Mouse (Mus musculus): ENCODE results near the gene Proser3.

The Proser3 gene

DNA sequence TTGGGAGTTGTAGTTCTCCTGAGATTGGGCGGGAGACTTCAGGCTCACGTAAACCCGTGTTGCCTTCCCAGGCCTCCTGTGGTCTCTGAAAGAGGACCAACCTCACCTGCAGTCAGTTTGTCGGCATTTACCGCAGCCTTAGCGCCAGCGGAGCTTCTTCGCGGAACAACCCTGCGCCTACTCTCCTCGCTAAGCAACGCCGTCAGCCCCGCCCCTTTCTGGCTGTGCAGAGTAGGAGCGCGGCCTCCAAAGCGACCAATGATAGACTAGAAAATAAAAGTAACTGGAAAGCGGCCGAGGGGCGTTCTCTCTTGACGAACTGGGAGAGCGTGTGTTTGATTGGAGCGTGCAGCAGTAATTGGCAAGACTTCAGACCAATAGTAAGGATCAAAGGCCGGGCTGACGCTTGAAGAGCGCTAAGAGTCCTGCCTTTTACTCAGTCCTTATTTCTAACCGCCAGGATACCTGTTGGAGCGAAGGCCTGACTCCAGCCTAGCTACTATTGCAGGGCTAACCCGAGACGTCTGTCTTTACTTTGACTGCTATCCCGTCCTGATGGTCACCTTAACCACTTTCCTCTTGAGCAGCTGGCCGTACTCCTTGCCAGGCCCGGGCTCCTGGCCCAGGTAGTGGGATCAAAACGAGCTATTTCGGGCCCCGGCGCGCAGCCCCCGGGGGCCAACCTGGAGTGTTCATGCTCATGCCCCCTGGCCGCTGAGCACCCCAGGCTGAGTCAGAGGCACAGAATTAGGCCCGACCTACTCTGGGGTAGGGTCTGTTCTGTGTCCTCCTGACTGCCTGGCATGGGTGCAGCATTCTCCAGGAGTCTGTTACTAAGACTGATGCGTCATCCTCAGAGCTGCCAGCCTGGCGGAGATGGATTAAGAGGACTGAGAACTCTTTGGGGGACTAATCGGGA lies at the start of gene Proser3, which contains the start of gene Hspb6:
Gene Proser3, minus strand, starts transcription at position 198 of the 919 bp plus-strand sequence.
Gene Hspb6, plus strand, starts transcription at position 77 of the 919 bp plus-strand sequence.
- ATAC-seq (ENCODE audit: insufficient number of reproducible peaks, low FRiP score, low TSS enrichment) = peak; percentile 89

DNA sequence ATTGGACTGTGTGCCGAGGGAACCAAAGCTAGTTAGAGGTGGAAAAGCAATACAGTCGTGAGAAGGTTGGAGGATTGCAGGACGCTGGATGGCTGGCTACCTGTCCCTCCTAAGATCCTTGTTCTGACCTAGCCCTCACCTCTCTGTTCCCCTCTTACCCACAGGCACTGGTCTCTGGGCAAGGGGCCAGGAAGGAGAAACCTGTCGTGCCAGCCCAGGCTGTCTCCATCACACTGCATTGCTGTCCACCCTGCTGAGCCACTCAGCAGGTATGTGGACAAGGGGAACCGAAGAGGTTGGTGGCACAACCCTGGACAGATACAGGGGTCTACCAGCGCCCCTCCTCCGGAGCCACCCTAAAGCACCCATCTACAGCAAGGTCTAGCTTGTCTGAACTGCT lies 48.6 kb upstream of the Proser3 start:
- ATAC-seq (ENCODE audit: insufficient number of reproducible peaks, low FRiP score, low TSS enrichment) = no peak

DNA sequence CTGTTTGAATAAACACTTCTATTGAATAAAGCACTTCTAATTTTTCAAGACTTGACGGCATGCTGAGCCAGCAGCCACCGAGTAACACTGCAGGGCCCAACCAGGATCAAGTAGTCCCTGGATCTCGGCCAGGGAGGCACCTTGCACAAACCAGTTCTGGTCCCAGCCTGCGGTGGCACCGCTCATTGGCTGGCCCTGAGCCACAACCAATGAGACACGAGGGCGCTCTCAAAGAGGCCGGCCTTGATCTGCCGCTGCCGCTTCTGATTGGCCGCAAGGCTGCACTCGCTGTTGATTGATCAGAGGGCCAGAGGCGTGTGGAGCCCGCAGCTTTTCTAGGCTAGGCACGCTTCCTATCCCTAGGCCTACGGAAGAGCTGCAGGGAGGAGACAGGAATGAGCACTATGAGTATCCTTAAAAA lies 47.8 kb upstream of the Proser3 start:
- peak; percentile 97 for ATAC-seq (ENCODE audit: insufficient number of reproducible peaks, low FRiP score, low TSS enrichment)

DNA sequence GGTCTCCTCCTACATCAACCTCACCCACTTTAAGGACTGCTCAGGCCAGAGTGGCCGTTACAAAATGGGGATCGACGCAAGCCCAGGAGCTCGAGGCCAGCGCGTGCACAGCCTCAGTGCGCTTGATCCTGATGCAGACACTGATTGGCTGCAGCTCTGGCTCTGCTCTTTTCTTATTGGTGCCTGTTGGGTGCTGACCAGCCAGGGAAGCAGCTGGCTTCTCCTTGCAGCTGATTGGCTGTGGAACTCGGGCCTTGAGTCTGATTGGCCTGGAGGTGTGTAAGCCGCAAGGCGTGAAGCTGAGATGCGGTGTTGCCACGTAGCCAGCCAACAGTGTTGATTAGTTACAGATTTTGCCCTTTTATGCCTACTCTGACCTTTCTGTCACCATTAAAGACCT lies 46.7 kb upstream of the Proser3 start, which contains the start of gene Zbtb32:
Gene Zbtb32, minus strand, starts transcription at position 124 of the 400 bp plus-strand sequence.
- no peak for ATAC-seq (ENCODE audit: insufficient number of reproducible peaks, low FRiP score, low TSS enrichment)

DNA sequence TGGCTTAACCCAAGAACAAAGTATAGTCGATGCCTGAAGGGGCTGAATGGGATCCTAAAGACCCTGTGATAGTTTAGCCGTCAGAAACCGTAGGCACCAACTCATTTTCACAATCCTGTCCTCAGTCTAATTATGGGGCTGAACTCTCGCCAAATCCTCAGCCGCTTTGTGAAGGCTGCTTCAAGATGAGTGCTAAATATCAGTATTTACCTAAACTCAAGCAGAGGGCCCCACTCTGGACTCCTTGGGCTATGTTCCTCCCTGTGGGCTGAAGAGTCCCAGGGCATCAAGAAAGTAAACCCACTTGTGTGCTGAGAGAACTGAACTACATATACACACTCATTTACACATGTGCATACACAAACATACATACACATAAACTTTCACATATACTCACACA lies 44.7 kb upstream of the Proser3 start:
- no peak for ATAC-seq (ENCODE audit: insufficient number of reproducible peaks, low FRiP score, low TSS enrichment)

DNA sequence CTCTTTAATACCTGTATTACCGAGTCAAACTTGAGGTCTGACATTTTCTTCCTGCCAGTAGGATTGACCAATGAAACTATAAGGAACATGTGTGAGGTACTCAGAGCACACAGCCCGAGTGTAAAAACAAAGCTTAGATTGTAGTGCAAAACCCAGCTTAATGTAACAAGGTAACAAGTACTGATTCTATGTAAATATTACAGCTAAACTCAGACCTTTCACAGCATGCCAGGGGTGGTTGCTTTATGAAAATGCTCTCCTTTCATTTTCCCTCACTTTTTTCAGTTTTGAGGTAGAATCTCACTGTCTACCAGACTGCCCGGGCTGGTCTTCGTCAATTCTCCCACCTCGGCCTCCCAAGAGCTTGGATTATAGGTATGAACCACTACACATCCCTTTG lies 44.0 kb upstream of the Proser3 start:
- ATAC-seq (ENCODE audit: insufficient number of reproducible peaks, low FRiP score, low TSS enrichment) = no peak

DNA sequence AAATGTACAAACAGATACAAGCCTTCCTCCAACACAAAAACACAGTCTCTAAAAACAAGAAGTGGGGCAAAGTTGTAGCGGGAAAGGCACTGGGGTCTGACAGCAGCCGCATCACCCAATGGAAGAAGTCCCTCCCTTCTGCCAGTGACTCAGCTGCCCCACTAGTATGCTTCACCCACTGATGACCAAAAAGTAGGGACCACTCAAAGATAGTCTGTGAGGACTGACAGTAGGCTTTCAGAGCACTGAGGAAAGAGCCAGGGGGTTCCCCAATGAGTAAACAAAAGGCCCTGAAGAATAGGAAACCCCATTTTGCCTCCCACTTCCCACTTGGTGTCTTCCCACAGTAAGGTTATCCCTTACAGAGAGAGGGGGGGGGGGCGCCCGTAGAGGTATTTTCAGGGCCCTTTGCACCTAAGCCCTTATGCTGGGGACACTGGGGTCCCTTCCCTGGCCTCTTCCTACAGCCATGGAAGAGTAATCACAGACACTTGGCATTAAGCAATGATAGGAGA lies 42.5 kb upstream of the Proser3 start:
- no peak for ATAC-seq (ENCODE audit: insufficient number of reproducible peaks, low FRiP score, low TSS enrichment)

DNA sequence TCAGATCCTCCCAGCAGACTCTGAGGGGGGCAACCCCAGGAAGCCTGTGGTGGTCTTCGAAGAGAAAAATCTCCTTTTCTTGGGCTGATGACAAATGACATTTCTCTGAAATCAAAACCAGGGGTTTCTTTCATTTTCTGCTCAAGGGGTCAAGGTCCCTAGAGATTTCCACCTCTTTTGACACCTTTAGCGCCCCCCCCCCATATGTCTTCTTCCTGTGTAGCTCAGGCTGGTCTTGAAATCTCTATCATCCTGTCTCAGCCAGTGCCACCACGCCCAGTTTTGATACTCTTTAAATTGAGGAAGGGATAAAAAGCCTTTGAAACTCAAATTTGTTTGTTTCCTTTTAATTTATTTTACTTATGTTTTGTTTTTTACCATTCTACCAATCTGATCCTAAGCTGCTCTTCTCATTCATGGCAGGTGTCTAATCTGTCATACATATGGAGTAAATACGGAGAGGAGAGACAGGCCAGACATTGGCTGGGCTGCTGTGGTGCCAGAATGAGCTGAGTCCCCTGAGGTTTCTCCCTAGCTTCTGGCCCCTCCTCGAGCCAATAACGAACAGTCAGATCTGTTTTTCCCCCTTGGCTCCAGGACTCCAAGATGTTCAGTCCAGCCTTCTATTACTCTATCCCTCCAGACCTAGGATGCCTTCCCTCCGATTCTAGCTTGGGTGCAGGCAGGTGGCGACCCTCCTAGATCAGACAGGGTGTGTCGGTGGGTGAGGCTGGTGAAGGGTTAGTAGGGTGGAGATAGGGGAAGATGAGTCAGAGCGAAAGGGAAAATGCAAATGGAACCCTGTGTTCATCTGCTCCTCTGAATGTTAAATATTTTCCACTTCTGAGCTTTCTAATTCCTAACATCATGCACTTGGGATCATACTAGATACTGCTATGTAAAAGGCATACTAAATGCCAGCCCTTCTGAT lies 41.7 kb upstream of the Proser3 start:
- ATAC-seq (ENCODE audit: insufficient number of reproducible peaks, low FRiP score, low TSS enrichment) = no peak

DNA sequence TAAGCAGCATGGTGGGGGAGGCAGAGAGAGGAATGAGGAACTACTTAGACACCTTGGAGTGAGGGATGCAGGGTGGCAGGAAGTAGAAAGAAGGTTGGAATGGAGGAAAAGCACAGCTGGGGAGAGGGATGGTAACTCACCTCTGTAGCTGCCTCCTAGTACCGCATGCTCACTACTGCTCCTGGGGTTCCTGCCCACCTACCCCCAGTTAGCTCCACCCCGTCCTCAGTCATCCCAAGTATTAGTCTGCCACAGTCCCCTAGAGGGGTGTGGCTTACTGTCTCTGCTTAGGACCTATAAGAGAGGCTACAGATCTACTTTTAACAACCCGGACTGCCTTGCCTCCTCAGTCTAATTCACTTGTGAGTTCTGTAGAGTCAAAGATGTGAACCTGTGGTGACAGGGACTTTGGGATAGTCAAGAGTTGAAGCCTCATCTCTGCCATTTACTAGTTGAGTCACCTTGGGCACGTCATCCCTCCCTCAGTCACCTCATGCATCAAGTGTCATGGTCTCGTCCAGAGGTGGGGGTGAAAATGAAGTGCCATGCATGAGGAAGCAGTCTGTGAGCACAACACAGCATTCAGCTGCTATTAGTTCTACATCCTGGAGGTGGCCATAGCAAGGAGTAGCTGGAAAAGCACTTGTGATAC lies 40.8 kb upstream of the Proser3 start:
- ATAC-seq (ENCODE audit: insufficient number of reproducible peaks, low FRiP score, low TSS enrichment) = no peak

DNA sequence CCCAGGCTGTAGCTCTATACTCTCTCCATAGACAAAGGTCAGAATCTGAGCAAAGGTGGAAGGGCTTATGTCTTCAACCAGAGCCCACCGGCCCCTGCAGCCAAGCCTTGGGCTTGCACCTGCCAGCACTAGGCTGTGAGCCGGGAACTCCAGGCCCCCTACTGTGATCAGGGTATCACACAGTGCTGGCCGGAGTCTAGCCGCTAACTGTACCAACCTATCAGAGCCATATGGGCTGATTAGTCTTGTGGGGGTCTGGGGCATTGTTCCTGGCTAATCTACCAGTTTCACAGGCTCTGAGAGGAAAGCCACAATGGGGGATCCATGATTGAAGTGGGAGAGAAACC lies 39.5 kb upstream of the Proser3 start:
- no peak for ATAC-seq (ENCODE audit: insufficient number of reproducible peaks, low FRiP score, low TSS enrichment)

DNA sequence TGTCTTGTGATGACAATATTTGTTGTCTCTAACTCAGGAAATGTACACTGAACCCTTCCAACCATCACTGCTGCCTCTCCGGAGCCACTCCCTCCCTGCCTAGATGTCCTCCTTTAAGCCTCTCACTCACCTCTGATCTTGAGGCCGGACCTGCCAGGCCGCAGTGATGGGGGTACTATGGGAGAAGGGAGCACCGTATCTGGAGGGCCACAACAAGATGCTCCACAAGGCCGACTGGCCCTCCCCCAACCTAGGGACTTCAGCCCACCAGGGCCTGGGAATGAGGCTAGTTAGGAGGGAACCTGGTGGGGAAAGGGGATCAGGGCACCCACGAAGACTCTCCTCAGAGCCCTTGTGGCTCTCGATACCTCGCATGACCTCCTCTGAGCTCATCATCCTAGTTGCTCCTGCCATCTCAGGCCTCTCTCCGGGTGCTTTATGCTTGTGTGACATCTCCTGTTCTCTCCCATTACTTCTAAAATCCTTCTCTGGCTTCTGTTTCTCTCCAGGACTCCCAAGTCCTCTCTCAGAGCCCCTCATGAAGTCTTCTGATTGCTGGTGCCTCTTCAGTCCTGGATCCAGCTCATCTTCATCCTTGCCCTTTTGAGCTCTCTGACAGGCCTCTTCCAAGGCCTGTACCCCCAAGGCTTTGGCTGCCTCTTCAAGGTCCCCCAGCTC lies 39.0 kb upstream of the Proser3 start:
- ATAC-seq (ENCODE audit: insufficient number of reproducible peaks, low FRiP score, low TSS enrichment) = no peak

DNA sequence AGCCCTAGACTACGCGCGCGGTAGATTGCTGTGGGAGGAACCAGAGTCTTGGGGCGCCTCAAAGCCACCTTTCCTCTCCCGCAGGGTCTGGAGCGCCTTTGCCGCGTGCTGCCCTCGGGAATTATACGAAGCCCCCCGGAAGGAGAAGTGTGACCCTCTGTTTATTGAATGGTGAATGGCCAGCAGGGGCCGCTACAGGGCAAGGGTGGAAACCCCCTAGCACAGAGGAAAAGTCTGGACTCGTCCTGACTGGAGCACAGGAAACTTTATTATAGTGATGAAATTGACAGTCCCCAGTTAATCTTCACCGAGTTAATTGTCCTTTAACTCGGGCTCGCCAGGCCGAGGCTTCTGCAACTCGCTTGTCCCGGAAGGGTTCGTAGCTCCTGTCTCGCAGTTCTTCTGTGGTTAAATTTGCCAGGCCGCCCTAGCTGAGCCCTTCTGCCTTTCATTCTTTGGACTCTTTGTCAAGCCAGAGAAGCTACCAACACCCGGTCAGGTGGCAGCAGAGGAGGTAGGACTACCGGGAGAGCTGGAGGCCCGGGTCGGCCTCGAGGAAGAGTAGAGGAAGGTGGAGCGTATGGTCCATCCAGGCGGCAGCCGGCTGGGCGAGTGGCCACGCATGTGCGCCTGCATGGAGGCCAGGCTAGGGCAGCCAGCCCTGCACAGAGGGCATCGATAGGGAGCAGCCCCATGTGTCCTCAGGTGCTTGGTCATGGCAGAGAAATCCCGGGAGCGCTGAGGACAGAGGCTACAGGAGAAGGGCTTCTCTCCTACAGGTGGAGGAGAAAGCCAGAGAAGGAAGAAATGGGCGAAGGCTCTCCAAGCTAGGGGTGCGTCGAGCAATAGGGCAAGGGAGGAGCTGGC lies 37.6 kb upstream of the Proser3 start:
- peak; percentile 27; the same call in 1 of the 2 replicates for ATAC-seq (ENCODE audit: insufficient number of reproducible peaks, low FRiP score, low TSS enrichment)

DNA sequence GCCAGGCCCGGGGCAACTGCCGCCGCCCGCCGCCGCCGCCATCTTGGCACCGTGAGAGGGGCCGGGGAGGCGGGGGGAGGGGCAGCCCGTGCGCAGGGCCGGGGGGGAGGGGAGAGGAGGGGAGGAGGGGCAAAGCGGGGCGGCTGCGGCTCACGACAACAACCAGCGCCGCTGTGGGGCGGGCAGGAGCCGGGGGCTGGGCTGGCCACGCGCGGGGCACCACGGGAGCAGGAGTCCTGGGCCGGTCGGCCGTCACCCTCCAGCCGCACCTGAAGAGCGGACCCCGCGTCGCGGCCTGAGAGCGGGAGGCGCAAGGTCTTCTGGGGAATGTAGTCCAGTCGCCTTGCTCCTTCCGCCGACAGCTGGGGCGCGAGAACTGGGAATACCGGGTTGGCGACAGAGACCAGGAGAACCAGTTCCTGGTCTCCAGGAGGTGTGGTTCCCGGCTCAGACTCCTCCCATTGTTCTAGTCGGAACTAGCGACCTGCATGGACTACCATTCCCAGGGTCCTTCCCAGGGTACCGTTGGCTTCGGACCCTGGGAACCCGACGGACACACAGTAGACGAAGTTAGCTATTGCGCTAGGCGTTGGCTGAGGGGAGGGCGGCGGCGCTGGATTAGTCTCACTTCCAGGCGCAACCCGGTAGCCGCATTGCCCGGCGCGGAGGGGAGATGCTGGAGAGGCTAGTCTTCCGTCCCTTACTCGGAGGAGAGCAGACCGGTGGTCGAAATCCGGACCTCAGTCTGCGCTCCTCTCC lies 36.8 kb upstream of the Proser3 start, which contains the start of gene Kmt2b:
Gene Kmt2b, minus strand, starts transcription at position 51 of the 759 bp plus-strand sequence.
- peak; percentile 89 for ATAC-seq (ENCODE audit: insufficient number of reproducible peaks, low FRiP score, low TSS enrichment)

DNA sequence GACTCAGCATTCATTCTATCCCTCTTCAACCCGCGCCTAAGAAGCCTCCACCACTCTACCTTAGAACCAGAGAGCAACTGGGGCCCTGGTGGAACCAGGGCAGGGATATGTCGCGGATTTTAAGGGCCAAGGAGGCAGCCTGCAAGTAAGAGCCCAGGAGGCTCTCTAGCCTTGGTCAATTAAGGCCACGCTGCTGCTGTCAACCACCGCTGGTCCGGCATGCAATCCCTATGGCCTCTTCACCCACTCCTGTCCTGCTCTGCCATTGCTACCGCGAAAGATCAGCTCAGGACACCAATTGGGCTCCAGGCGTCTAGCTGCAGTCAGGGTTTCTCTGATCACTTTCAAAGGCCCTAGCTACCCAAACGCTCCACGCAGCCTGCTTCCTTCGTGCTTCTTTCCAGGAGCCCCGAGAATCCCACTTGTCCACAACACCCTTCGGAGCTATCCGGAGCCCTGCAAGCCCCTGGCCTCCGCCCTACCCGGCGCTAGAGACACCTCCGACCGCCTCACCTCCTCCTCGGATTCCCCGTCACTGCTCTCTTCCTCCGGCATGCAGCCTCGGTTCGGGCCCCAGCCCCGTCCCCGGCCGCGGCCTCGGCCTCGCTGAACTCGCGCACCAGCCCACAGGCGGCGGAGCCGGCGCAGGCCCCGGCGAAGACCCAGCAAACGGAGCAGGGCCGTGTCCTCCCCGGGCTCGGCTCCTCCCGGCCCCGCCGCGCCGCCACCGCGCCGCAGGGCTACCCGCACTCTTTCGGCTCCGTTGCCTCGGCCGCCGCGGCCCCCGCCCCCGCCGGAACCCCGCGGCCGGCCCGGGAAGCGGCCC lies 36.0 kb upstream of the Proser3 start:
- ATAC-seq (ENCODE audit: insufficient number of reproducible peaks, low FRiP score, low TSS enrichment) = no peak

DNA sequence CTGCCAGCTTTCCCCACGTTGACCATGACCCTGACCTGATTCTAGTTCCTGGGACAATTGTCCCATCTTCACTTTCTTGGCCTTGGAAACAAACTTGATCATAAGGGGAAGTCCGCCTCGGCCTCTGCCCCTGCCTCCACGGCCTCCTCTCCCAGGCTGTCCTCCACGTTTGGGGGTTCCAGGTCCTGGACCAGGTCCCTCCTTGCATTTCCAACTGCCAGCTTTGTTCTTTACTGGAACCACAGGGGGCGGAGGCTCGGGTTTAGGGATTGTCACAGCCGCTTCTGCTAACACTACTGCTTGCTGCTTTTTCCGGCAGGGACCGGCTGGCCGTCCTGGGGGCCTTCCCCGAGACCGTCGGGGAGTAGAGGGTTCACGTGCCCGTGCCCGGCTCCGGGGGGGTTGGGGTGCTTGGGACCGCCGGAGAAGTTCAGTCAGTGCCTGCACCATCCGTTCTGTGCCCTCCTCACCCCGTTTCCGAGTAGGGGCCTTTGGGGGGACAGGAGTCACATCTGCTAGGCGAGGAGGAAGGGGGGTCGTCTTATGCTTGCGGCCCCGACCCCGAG lies 34.4 kb upstream of the Proser3 start:
- no peak for ATAC-seq (ENCODE audit: insufficient number of reproducible peaks, low FRiP score, low TSS enrichment)

DNA sequence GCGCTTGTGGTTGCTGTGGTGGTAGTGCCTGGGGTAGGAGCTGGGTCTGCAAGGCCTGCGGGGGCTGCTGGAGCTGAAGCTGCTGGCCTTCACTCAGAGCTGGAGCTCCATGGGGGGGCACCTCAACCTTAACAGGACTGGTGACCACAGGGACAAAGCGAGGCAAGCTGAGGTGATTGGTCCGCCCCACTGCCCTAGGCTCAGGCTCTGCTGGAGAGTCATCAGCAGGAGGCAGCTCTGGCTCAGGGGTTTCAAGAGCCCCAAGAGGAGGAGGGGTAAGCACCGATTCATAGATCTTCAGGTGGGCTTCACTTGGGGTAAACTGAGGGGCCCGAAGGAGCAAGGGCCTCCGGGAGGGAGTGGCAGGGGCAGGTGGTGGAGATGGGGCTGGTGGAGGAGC lies 33.1 kb upstream of the Proser3 start:
- ATAC-seq (ENCODE audit: insufficient number of reproducible peaks, low FRiP score, low TSS enrichment) = no peak

DNA sequence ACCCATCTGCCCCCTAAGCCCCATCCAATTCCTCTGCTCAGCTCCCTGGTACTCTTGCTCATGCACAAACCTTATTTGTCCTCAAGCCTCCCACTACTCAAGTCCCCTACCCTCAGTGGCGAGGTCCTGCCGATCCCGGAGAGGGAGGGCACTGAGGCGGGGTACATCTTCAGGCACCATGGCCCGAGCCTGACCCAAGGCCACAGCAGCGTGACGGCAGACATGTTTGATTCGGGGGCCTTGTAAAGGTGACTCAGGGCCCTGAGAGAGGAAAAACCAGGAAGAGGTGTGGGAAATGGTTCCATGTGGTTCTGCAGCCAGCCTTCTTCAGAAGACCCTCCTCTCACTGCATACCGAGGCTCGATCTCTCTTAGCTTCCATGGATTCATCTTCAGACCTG lies 32.2 kb upstream of the Proser3 start:
- ATAC-seq (ENCODE audit: insufficient number of reproducible peaks, low FRiP score, low TSS enrichment) = no peak
